Mouse (Mus musculus): ENCODE data around the gene Snx1. TPM values are rescaled to one million over a fixed set of nuclear protein-coding genes. Genes with fewer than 3 reads are reported as not detected.

Gene Snx1
- total RNA-seq (2021) (100 to 1,000 TPM; 112 to 118 TPM), polyA plus RNA-seq (2012; rRNA removed) (58.9 and 59.7 TPM in 2 replicates)
- long read RNA-seq, transcript Snx1-201 (15 exons, 2,073 nt): major isoform, 147 of 160 reads
- long read RNA-seq, partial matches to known transcripts: 4 of 160 reads
- long read RNA-seq, other reads (novel, unspliced or antisense): 9 of 160 reads

DNA sequence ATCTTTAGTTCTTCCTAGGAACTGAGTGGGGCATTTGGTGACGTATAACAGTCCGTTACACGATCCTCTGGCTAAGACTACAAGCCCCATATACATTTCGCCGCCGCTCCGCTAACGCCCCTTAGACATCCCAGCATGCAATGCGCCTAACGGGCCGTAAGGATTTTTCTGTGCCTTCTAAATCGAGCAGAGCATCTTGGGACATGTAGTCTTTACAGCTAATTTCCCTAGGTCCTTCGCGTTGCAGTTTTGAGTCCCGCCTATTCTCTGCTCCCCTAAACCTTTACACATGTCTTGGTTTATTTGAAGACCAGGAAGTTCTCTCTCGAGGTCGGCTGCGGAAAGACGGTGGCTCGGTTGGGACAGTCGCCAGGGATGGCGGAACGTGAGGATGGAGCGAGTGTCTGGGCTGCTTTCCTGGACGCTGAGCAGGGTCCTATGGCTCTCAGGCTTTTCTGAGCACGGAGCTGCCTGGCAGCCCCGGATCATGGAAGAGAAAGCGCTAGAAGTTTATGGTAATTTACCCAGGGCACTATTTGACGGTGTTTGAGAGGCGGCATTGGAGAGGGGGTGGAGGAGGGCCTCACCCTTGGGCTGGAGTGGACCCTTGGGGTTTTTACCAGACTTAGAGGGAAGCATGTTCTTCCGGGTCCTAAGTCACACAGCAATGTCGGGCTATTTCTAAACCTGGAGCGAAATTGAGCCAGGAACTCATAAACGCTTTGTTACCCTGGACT, at the start of gene Snx1, which contains the start of gene Ciao2a:
Gene Snx1, minus strand, starts transcription at position 132 of the 737 bp plus-strand sequence.
Gene Ciao2a, plus strand, starts transcription at position 156 of the 737 bp plus-strand sequence.
- peak; percentile 94 for DNase-seq

DNA sequence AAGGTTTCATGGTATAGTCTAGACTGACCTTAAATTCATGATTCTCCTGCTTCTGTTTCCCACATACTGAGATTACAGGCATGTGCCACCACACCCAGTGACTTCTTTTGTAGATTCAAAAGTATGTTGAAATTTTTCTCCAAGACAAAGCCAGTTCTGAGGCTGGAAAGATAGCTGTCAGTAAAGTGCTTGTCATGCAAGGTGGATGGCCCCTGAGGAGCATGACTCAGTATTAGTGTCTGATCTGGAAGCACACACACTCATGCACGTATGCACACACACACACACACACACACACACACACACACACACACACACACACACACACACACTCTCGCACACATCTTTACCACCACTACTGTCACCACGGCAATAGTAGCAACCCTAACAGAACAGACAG, 48.6 kb upstream of the Snx1 start:
- no peak for DNase-seq

DNA sequence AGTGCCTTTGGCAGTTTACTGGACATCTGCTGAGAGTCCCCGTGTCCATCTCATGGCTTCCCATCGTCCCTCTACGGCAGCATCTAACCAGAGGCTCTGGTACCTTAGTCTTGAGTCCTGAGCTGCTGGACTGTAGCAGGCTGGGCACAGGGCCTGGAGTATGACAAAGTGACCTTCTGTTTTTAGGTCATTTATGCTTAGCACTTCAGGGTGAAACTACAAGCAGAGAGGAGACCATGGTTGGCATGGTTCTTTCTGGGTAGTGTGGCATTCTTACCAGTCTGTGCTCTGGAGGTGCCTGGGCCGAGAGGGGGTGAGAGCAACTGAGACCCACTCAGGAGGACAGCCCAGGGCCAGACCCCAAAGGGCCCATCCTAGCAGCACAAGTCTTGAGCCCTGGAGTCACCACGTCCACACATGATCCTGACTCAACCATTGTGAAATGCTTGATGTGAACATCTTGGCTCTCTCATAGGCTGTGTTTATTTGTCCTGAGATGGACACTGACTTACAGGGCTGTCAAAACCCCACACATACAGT, 47.0 kb upstream of the Snx1 start:
- DNase-seq: peak; percentile 54

DNA sequence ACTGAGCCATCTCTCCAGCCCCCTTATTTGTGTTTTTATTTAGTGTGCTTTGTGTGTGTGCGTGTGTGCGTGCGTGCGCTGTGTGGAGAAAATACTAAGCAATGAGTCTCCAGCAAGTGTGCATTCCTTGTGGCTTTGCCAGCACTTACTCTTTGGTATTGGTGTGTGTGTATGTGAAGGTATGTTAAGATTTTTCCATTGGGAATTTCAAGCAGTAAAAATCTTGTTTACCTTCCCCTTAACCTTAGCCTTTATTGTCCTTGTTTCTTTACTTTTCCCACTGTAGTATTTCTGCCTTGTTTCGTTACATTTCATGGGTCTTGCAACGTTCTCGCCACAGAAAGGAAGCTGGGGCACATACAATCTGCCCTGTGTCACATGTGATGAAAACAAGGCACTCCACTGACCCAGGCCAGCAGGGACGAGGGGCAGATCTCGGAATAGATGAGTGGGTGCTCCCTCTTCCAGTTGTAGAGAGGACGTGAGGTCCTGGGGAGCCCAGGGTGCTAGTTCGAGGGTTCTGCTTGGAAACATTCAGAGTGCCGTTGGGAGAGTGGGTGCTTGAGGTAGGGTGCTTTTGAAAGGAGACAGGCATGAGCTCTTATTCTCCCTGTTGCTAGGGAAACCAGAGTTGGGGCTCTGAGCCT, 45.0 kb upstream of the Snx1 start:
- no peak for DNase-seq

DNA sequence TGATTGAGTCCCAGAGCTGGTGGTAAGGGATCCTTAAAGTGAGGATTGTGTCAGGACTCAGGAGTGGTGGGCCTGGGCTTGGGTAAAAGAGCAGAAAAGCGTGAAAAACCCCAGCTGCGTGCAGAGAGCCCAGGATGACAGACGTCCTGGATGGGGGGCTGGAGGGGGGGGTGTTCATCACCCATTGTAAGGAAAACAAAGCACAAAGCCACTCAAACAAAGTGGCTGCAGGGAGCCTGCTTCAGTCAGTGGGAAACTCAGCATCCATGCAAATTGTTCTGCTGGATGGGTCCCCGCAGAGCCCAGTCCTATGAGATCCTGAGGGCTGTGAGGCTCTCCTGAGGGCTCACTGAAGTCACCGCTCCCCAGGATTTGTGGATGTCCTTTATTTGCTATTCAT, 44.1 kb upstream of the Snx1 start:
- no peak for DNase-seq

DNA sequence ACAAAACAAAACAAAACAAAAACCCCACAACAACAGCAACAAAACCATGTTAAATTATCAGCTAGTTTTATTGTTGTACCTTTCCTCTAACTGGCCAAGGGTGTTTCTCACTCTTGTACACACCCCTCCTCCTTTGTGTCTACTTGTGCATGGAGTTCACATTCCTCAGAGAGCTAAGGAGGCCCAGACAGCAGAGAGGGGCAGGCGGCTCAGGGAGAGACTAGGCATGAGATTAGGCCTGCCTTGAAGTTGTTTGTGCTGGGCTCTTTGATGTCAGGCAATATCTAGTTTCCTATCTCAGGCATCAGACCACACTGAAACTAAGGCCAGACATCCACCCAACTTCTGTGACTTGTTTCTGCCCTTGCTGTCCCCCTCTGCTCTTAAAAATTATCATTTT, 41.8 kb upstream of the Snx1 start:
- no peak for DNase-seq

DNA sequence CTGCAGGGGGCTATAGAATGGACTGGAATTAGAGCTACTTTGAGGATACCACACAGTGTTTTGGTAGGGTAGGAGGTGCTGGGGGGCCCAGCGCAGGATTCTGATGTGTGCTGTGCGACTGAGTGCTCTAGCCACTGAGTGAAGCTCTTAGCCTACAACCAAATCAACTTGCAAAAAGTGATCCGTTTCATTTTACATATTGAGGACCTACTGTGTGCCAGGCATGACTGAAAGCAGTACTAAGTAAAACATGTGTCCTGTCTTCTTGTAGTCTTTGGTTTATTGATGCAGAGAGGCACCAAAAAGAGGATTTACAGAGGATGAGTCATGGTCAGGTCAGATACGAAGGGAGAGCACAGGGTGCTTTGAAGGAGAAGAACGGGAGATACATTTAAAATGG, 40.8 kb upstream of the Snx1 start:
- no peak for DNase-seq

DNA sequence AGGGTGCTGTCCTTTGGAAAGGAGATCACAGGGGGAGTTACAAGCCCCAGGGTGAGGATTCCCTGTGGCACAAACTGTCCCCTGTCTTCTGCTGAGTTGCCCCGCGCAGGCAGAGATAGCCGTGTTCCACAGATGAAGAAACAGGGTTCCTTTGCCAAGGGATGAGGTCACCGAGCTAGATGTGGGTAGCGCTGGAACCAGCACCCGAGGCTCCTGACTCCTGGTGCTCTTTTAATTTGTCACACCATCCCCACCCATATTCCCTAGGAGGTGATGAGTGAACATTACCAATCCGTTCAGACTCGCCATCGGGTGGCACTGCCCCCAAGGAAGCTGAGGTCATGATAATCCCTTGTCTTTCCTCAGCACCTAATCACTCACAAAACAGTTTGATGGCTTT, 36.6 kb upstream of the Snx1 start:
- peak; percentile 57 for DNase-seq

DNA sequence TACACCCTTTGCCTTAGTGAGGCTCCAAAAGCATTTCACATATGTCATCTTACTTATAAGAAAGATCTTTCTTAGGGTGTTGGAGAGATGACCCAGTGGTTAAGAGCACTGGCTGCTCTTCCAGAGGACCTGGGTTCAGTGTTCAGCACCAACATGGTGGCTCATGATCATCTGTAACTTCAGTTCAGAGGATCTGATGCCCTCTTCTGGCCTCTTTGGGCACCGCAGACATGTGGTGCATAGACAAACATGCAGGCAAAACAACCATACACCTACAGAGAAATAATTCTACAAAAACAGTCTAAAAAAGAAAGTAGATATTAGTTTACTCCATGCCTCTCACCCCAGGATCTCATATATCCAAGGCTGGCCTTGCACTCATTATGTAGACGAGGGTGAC, 33.8 kb upstream of the Snx1 start:
- no peak for DNase-seq

DNA sequence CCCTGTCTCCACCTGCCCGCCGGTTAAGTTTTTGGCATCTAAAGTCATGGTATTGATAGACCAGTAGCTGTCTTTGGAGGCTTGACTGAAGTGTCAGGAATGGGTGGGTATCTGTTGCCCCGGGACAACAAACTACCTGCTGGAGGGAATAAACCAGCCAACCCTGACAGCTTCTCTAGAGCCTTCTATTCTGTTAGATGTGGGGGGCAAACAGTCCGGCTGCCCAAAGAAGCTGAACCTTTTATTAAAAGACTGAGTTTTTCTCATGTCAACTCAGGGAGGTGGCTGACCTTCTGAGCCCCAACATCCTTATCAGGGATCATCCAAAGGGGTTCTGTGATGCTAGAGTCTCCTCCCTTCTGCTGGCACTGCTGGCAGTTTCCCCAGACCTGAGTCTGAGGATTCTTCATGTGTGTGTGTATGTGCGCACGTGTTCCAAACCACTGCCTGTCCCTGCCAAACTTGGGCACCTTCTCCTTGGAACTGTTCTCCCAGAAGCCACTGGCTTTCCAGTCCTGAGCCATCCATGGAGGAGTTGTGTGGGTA, 32.6 kb upstream of the Snx1 start:
- no peak for DNase-seq

DNA sequence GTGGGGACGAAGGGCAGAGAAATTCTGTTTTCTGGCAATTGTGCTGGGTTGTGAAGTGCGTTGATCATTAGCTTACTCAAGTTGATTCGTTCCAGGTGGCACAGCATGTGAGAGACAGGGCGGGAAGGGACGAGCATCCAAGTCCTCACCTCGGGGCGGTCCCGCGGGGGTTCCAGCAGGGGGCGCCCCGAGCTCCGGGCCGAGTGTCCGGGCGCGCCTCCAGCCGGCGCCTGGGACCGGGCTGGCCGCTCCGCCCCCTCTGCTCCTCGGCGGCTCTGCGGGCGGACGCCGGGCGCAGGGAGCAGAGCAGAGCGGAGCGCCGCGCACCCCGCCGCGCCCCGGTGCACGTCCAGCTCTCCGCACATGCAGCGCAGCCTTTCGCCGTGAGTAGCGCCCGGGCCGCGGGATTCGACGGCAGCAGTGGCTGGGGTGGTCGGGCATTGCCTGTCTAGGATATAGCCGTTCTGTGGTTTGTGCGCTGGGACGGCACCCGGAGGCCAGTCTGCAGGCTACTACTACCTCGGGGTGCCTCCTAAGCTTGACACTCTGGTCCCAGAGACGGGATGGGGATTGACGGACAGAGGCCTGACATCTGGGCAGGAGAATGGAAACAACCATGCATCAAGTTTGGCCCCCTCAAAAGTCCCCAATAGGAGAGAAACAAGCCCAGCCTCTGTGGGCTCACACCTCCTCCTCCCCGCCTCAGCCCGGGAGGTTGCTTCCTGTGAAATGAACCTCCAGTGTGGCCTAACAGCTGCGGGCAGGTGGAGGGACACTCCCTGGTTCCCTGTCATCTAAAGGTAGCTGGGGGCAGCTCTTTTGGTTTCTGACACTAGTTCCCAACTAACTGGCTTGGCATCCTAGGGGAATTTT, 31.8 kb upstream of the Snx1 start, which contains the start of gene Dapk2:
Gene Dapk2, plus strand, starts transcription at position 266 of the 873 bp plus-strand sequence.
- DNase-seq: peak; percentile 92

DNA sequence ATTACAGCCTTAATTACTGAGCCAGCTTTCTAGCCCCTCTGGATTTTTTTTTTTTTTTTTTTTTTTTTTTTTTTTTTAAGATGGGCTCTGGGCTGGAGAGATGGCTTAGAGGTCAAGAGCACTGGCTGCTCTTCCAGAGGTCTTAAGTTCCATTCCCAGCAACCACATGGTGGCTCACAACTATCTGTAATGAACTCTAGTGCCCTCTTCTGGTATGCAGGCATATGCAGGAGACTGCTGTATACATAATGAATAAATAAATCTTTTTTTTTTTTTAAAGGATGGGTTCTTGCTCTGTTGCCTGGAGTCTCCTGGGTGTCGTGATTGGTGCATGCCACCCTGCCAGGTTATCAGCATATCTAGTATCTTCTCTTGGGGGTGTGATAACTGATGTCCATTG, 29.1 kb upstream of the Snx1 start:
- DNase-seq: no peak

DNA sequence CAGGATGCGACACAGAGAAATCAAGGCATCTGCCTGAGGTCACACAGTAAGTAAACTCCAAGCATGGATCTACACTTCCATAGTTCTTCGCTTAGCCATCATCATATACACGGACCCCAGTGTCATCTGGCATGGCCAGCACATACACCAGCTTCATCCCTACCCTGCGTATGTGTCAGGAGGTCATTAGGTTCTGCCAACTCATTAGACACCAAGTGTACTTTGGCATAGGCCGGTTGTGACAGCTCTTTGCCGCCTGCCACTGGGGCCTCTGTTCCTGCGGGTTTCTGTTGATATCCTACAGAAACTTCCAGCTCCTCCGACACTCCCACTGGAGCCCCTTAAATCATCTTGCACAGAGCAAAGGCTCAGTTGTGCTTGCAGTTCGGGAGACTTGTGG, 27.6 kb upstream of the Snx1 start:
- DNase-seq: no peak

DNA sequence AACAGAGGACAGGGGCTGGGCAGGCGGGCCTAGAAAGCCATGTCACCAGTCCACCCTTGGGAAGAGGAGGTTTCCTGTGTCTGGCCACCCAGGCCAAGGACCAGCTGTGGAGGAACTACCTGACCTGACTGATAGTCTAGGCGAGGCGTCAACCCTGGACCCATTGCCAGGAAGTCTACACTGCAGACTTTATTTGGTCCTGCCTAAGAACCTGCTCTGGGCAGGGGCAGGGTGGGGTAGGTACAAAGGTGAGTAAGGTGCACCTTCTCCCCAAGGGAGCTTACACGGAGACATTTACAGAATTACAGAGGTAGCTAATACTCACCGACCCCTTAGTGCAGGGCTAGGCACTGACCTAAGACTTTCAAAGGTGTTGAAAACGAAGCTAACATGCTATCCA, 27.2 kb upstream of the Snx1 start:
- DNase-seq: no peak

DNA sequence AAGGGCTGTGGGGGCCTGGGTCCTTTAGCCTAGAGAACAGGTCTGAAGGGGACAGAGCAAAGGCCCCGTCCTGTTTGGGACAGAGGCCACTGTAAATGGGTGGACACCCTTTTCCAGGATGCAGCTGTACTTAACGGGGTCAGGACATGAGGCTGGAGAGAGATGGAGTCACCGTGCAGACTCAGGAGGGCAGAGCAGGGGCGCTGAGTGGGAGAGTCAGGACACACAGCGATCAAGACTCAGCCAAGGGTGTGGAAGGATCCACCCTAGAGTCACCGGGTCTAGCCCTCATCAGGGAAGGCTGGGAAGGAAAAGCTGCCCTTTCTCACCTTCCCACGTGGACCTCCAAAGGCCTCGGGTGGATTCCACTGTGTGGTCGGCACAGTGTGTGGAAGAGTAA, 25.6 kb upstream of the Snx1 start:
- DNase-seq: no peak

DNA sequence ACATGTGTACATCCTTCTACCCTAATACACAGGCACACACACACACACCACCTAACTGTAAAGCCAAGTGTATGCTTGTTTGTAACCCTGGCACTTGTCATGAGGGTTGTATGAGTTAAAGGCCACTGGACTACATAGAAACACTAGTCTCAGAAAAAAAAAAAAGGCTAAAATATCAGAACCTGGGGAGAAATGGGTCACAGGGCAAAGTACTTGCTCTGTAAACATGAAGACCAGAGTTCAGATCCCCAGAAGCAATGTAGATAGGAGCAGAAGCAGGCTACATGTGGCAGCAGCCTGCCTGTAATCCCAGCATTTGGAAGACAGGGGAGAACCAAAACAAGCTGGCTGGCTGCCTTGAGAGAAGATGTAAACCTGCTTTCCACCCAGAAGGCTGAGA, 19.8 kb upstream of the Snx1 start:
- no peak for DNase-seq

DNA sequence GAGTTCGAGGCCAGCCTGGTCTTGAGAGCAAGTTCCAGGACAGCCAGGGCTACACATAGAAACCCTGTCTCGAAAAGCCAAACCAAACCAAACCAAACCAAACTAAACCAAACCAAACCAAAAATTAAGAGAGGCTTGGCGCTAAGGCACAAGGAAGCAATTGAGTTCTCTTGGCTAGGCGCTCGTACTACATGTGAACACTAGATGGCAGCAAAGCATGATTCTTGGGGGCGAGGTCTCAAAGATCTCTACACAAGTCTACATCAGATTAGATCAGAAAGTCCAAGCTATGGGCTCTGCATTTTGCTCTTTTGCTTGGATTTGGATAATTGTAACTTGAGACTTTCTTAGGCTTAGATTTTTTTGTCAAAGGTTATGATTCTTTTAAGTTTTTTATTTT, 17.9 kb upstream of the Snx1 start:
- DNase-seq: peak; percentile 65

DNA sequence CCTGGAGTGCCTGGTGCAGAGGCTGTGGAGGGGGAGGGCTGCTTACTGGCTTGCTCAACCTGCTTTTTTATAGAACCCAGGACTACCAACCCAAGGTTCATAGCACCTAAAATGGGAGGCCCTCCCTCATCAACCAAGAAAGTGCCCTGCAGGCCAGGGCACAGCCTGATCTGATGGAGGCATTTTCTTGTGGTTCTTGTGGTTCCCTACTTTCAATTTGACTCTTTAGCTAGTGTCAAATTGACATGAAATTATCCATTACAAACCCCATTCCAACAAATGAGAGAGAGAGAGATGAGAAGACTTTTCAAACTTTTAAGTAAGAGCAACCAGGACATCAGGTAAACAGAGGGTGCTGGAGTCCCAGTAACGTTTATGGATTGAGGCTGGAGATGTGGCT, 15.9 kb upstream of the Snx1 start:
- DNase-seq: no peak

DNA sequence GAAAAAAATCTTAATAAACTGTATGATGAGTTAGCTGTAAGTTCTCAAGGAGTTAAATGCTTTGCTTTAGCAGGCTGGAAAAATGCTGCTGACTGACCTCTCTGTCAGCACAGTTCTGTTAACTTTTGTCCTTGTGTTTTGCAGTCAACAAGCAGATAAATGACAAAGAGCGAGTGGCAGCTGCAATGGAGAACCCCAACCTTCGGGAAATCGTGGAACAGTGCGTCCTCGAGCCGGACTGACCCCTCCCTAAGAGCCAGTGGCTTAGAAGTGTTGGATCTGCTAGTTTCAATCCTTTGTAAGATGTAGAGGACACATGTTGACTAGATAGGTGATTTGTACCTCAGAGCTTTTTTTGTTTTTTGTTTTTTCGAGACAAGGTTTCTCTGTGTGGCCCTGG, 11.8 kb upstream of the Snx1 start:
- DNase-seq: peak; percentile 66

DNA sequence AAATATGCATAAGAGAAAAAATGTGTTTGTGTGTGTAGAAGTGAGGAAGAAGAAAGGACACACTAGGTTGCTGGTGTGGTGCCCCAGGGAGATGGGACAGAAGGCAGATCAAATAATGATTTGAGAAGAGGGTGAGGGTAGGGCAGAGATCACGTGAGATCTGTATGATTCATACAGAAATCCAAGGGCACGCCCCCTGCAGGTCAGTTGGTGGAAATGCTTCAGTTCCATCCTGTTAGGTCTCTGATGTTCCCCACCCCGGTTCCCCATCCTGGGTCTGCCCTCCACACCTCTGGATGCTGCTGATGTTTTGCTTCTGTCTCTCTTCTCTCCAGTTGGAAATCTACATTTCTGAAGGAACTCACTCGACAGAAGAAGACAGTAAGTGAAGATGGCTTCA, 9.6 kb upstream of the Snx1 start:
- no peak for DNase-seq

DNA sequence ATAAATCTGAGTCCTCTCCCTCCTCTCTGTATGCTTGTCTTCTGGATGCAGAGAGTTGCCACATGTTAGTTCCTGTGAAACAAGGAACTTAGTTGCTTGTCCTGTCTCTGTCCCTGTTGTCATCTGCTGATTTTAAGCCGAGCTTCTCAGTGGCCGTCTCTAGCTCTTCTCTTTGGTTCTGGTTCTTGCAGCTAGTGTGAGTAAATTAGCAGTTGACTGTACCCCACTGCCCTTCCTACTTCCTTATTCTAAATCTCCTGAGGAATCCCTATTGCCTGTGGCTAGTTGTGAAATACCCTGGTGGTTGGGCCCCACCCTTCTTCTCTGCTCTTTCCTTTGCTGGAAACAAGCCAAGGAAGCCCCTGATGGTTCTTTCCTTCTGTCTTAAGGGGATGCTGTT, 5.1 kb upstream of the Snx1 start:
- DNase-seq: no peak

DNA sequence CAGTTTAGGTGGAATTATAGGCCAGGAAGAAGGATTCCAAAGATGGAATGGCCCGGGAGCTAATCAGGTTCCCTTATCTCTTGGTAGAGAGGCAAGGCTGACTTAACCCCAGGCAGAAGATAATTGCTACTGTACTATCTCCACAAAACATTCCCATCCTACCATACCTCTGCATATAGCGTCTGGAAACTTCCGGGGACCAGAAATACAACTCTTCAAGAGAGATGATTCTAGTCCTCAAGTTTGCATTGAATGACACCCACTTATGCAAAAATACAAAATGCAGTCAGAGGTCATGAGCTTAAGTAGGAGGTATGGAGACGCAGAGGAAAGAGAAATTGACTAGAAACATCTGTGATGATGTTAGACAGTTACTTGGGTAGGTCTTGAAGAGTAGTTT, 1.5 kb upstream of the Snx1 start:
- DNase-seq: no peak
